Mouse (Mus musculus): ENCODE measurements around the gene Ssc5d. TPM values are rescaled to one million over a fixed set of nuclear protein-coding genes. Genes with fewer than 3 reads are reported as not detected.

Ssc5d gene
- total and polyA plus RNA-seq, 3 experiments = 1.7 to 6.4 (median 2.9) TPM

DNA sequence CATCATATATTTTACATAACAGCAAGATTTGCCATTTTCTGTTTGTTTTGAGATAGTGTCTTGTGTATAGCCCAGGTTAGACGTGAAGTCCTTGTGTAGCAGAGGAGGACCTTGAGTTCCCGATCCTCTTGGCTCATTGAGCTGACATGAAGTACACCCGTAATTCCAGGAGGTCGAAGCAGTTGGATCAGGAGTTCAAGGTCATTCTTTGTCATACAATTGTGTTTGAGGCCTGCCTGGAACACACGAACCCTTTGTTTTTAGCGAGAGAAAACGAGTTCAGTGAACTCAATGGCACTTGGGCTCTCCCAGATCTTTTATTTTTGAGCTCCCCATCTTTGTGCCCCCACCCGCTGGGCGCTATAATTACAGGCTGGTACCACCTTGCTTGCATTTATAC lies 23.2 kb upstream of the Ssc5d start:
- H3K79me2 ChIP-seq (replicated peaks; ENCODE audit: control insufficient read depth, insufficient read depth, low read length) = no peaks in the 10 kb centered on the region
- no peaks in the 10 kb centered on the region; the same call in 1 of the 2 replicates for H3K27me3 ChIP-seq (ENCODE audit: control insufficient read depth, insufficient read depth, low read length)
- H3K27ac ChIP-seq = no peak overlapping the region
- H3K4me1 ChIP-seq (ENCODE audit: control insufficient read depth, insufficient read depth, low read length) = no peaks in the 10 kb centered on the region; the same call in 1 of the 2 replicates
- WGBS = 73% methylated on average over 9 of the region's 9 CpGs
- H3K4me3 ChIP-seq = no peak overlapping the region
- H3K9ac ChIP-seq (ENCODE audit: low read depth, low read length) = no peak overlapping the region
- no peak for TF ChIP-seq CTCF (IDR thresholded peaks at IDR 0.05)
- TF ChIP-seq EP300 (IDR thresholded peaks at IDR 0.05; ENCODE audit: insufficient read depth, low read depth, low read length) = no peak
- TF ChIP-seq POLR2A (IDR thresholded peaks at IDR 0.05; ENCODE audit: insufficient read depth, low read depth, low read length) = no peak
- intact Hi-C loops (cut with DNase I) = no loop called here
- no peaks in the 10 kb centered on the region for H3K36me3 ChIP-seq (ENCODE audit: control insufficient read depth, insufficient read depth, low read length)
- no peak for DNase-seq

DNA sequence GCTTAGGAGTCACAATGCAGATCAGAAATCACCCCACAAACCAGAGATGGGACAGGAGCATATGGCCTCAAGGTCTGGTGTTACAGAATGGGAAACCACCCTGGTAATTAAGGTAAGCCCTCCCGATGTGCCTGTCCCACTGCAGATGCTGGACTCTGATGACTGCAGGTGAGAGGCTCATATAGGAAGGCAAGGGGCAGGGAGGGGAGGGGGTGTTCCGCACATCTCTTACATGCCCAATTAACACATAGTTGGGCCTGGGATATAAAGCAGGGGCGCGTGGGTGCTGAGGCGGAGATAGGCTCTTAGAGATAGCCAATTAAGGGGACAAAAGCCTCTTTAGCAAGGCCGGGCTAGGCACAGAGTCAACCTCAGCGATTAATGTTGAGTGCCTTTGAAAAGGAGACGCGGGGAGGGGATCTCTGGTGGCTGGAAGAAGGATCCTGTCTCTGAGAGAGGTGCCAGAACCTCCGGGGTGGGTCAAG lies 19.1 kb upstream of the Ssc5d start, which contains the start of gene Gm36210:
Gene Gm36210 (minus strand): TSS at position 51 of the 485 bp plus-strand sequence.
- Histone ChIP-seq H3K27me3 (ENCODE audit: control insufficient read depth, insufficient read depth, low read length) (no peaks in the 10 kb centered on the region; the same call in 1 of the 2 replicates), H3K9ac (ENCODE audit: low read depth, low read length) (no peak within 1 kb of the TSS), H3K4me1 (ENCODE audit: control insufficient read depth, insufficient read depth, low read length) (no peaks in the 10 kb centered on the region; the same call in 1 of the 2 replicates), H3K79me2 (replicated peaks; ENCODE audit: control insufficient read depth, insufficient read depth, low read length) (no peaks in the 10 kb centered on the region), H3K4me3 (no peak within 1 kb of the TSS), H3K36me3 (ENCODE audit: control insufficient read depth, insufficient read depth, low read length) (no peaks in the 10 kb centered on the region), H3K27ac (no peak within 1 kb of the TSS)
- WGBS = 49% methylated on average over 10 of the region's 10 CpGs
- intact Hi-C loops (cut with DNase I) = no loop called here
- DNase-seq = no peak
- no peak for TF ChIP-seq CTCF (IDR thresholded peaks at IDR 0.05)
- no peak for TF ChIP-seq POLR2A (IDR thresholded peaks at IDR 0.05; ENCODE audit: insufficient read depth, low read depth, low read length)
- TF ChIP-seq EP300 (IDR thresholded peaks at IDR 0.05; ENCODE audit: insufficient read depth, low read depth, low read length) = no peak

DNA sequence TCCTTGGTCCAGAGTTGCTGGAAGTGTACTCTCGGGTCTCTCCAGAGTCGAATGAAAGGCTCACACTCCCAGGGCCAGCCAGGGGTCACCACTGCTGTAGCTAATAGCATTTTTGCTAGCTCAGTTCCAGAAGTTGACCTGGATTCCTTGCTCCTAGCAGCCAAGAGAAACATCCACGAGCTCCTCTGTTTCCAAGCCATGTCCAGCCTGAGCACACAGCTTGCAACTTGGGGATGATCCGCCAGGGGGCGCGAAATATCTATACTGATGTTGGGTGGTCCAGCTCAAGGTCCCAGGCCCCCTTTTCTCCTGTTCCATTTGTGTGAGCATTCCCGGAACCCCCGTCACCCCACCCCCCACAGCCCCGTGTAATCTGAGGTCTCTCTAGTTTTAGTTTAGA lies 14.0 kb upstream of the Ssc5d start:
- intact Hi-C loops (cut with DNase I) = loop anchor here (1.0 to 10.0 kb wide), 3 partner anchors 29 to 767 kb away; partner anchors contain the start of gene Ppp1r12c
- peak; percentile 50 to 76 for DNase-seq
- 26% methylated on average over 9 of the region's 9 CpGs for WGBS

GRCm38 (mm10) chr7:4912248-4912647 lies 13.3 kb upstream of the Ssc5d start:
- 60% methylated on average over 5 of the region's 5 CpGs for WGBS
- TF ChIP-seq POLR2A (IDR thresholded peaks at IDR 0.05; ENCODE audit: insufficient read depth, low read depth, low read length) (no peak), EP300 (IDR thresholded peaks at IDR 0.05; ENCODE audit: insufficient read depth, low read depth, low read length) (no peak), CTCF (IDR thresholded peaks at IDR 0.05) (no peak)

More for the DNA sequence above, 14.0 kb upstream of the Ssc5d start:
- Histone ChIP-seq H3K79me2 (replicated peaks; ENCODE audit: control insufficient read depth, insufficient read depth, low read length) (no peaks in the 10 kb centered on the region; the same call in 1 of the 2 replicates), H3K27me3 (ENCODE audit: control insufficient read depth, insufficient read depth, low read length) (no peaks in the 10 kb centered on the region; the same call in 1 of the 2 replicates), H3K27ac (no peak overlapping the region), H3K4me3 (no peak overlapping the region), H3K36me3 (ENCODE audit: control insufficient read depth, insufficient read depth, low read length) (no peaks in the 10 kb centered on the region), H3K9ac (ENCODE audit: low read depth, low read length) (no peak overlapping the region), H3K4me1 (ENCODE audit: control insufficient read depth, insufficient read depth, low read length) (peaks cover 3% of the 10 kb centered on the region; the same call in 1 of the 2 replicates)
- peak; percentile 80 for TF ChIP-seq CTCF (IDR thresholded peaks at IDR 0.05)
- TF ChIP-seq POLR2A (IDR thresholded peaks at IDR 0.05; ENCODE audit: insufficient read depth, low read depth, low read length) = no peak

GRCm38 (mm10) chr7:4915007-4915665 lies 10.4 kb upstream of the Ssc5d start, which contains the start of gene Zfp628:
Gene Zfp628, plus strand, starts transcription at chr7:4915217.
- Histone ChIP-seq H3K4me1 (ENCODE audit: control insufficient read depth, insufficient read depth, low read length) (peaks cover 3% of the 10 kb centered on the region; the same call in 1 of the 2 replicates), H3K4me3 (peak within 1 kb of the TSS; percentile 92), H3K27me3 (ENCODE audit: control insufficient read depth, insufficient read depth, low read length) (no peaks in the 10 kb centered on the region), H3K79me2 (replicated peaks; ENCODE audit: control insufficient read depth, insufficient read depth, low read length) (no peaks in the 10 kb centered on the region; the same call in 1 of the 2 replicates), H3K9ac (ENCODE audit: low read depth, low read length) (peak within 1 kb of the TSS; percentile 92), H3K36me3 (ENCODE audit: control insufficient read depth, insufficient read depth, low read length) (no peaks in the 10 kb centered on the region), H3K27ac (peak within 1 kb of the TSS; percentile 97)
- intact Hi-C loops (cut with DNase I) = loop anchor here (1.0 to 10.0 kb wide), 5 partner anchors 48 to 770 kb away; partner anchors contain the start of genes Ppp1r12c and Ppp6r1
- under 1% methylated on average over 56 of the region's 56 CpGs for WGBS
- TF ChIP-seq EP300 (IDR thresholded peaks at IDR 0.05; ENCODE audit: insufficient read depth, low read depth, low read length) (0 out of 2 replicates have a peak, but pooled peaks have one; percentile 11), CTCF (IDR thresholded peaks at IDR 0.05) (no peak), POLR2A (IDR thresholded peaks at IDR 0.05; ENCODE audit: insufficient read depth, low read depth, low read length) (peak; percentile 93)
- DNase-seq = peak; percentile 95 to 96

More at GRCm38 (mm10) chr7:4912248-4912647, 13.3 kb upstream of the Ssc5d start:
- Histone ChIP-seq H3K79me2 (replicated peaks; ENCODE audit: control insufficient read depth, insufficient read depth, low read length) (no peaks in the 10 kb centered on the region; the same call in 1 of the 2 replicates), H3K27ac (no peak overlapping the region), H3K36me3 (ENCODE audit: control insufficient read depth, insufficient read depth, low read length) (no peaks in the 10 kb centered on the region), H3K4me3 (no peak overlapping the region), H3K27me3 (ENCODE audit: control insufficient read depth, insufficient read depth, low read length) (no peaks in the 10 kb centered on the region; the same call in 1 of the 2 replicates), H3K4me1 (ENCODE audit: control insufficient read depth, insufficient read depth, low read length) (peaks cover 3% of the 10 kb centered on the region; the same call in 1 of the 2 replicates), H3K9ac (ENCODE audit: low read depth, low read length) (no peak overlapping the region)
- intact Hi-C loops (cut with DNase I) = loop anchor here (10.0 kb wide), 2 partner anchors 407 to 767 kb away; partner anchors contain the start of gene Ppp1r12c
- no peak for DNase-seq

Measured in heart, adult 2 months (tissue).